Mouse (Mus musculus): ENCODE results near the gene Olfr33. TPM values are rescaled to one million over a fixed set of nuclear protein-coding genes. Genes with fewer than 3 reads are reported as not detected.

Gene Olfr33
- polyA plus RNA-seq, 1 experiment from 2014 or later: not detected

DNA sequence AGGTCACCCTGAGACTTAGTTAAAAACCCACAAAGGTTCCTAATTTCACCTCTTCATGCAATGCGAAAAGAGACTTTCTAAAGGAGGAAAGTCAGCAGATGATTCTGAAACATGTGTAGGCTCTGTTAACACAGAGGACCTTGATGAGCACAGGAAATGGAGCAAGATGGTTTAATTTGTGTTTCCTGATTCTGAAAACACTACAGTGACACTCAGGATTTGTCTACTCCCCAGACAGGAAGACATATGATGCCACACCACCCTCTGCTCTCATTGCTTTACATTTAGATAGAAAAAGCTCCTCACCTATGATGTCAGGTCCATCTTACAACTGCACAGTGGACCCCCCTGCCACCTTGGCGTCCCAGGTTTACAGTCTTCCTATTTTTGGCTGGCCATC lies 42.6 kb downstream of the Olfr33 start:
- no peak overlapping the region for H3K4me3 ChIP-seq (replicated peaks)
- no peaks in the 10 kb centered on the region for H3K4me1 ChIP-seq (replicated peaks)
- H3K9ac ChIP-seq (replicated peaks): no peak overlapping the region
- H3K27me3 ChIP-seq: no peaks in the 10 kb centered on the region
- ATAC-seq (ENCODE audit: insufficient number of reproducible peaks, insufficient read depth, low FRiP score, low TSS enrichment, low read depth): no peak
- no peak overlapping the region for H3K27ac ChIP-seq
- H3K9me3 ChIP-seq: no peaks in the 10 kb centered on the region
- no peak overlapping the region for H3K4me2 ChIP-seq
- H3K36me3 ChIP-seq: peaks cover 5% of the 10 kb centered on the region; the same call in 1 of the 2 replicates
- 85% methylated on average over 2 of the region's 2 CpGs for WGBS

DNA sequence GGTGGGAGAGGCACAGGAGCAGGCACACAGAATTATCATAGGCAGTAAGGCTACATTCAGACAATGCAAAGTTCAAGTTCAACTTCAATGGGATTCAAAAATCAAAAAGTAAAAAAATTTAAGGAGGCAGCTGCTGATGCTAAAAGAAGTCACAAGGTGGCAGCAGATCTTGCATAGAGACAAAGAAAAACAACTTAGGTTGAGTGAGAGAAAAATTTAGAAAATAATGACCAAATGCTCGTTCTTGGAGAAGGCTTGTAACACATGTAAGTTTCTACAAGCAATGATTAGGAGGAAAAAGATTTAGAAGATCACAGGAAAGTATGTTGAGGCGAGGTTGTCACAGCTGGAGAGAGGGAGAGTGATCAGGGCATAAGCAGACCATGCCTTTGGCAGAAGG lies 53.5 kb downstream of the Olfr33 start:
- H3K27me3 ChIP-seq: no peaks in the 10 kb centered on the region
- H3K4me2 ChIP-seq: no peak overlapping the region
- 48% methylated on average over 2 of the region's 2 CpGs for WGBS
- H3K27ac ChIP-seq: no peak overlapping the region
- no peaks in the 10 kb centered on the region for H3K36me3 ChIP-seq
- no peak overlapping the region for H3K4me3 ChIP-seq (replicated peaks)
- no peak for ATAC-seq (ENCODE audit: insufficient number of reproducible peaks, insufficient read depth, low FRiP score, low TSS enrichment, low read depth)
- H3K9ac ChIP-seq (replicated peaks): no peak overlapping the region
- H3K9me3 ChIP-seq: no peaks in the 10 kb centered on the region
- no peaks in the 10 kb centered on the region for H3K4me1 ChIP-seq (replicated peaks)

DNA sequence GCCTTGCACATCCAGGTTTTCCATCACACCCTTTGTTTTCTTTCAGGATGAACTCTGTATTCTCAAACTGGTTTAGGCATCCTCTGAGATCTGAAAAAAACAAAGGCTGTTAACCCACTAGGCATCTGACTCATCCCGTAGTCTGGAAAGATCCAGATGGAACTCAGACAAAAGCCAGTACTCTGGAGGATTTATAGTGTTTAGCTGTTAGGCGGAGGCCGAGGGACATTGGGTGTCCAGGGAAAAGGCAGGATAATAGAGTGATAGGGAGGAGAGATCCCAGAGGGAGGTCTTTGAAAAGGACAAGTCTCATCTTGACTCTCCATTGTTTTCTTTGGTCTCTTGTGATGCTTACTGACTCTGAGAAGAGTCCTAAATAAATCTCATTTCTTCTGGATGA lies 54.3 kb downstream of the Olfr33 start, which contains the start of gene Olfr556:
Olfr556 (plus strand) TSS at position 301 of the 400 bp plus-strand sequence.
- H3K4me1 ChIP-seq (replicated peaks): no peaks in the 10 kb centered on the region
- H3K9ac ChIP-seq (replicated peaks): no peak within 1 kb of the TSS
- no peak for ATAC-seq (ENCODE audit: insufficient number of reproducible peaks, insufficient read depth, low FRiP score, low TSS enrichment, low read depth)
- H3K4me3 ChIP-seq (replicated peaks): no peak within 1 kb of the TSS
- no peak within 1 kb of the TSS for H3K4me2 ChIP-seq
- H3K27ac ChIP-seq: no peak within 1 kb of the TSS
- no peaks in the 10 kb centered on the region for H3K9me3 ChIP-seq
- H3K27me3 ChIP-seq: no peaks in the 10 kb centered on the region
- 65% methylated on average over 3 of the region's 3 CpGs for WGBS
- no peaks in the 10 kb centered on the region for H3K36me3 ChIP-seq

Other genes starting within 250 kb of the Olfr33 start
- 0.24 and 0.33 TPM in 2 replicates for gene Olfr543, start 237.4 kb downstream of the Olfr33 start, polyA plus RNA-seq (2016; fragmentation: Nextera tagmentation; extraction: Ambion mirVana)
- gene Olfr544, start 230.8 kb downstream of the Olfr33 start, polyA plus RNA-seq (2016; fragmentation: Nextera tagmentation; extraction: Ambion mirVana): not detected in 2 replicates
- 0.09 TPM in 1 of 2 replicates, not detected in the other for gene Olfr545, start 219.5 kb downstream of the Olfr33 start, polyA plus RNA-seq (2016; fragmentation: Nextera tagmentation; extraction: Ambion mirVana)
- gene Olfr547, start 184.3 kb downstream of the Olfr33 start, polyA plus RNA-seq (2016; fragmentation: Nextera tagmentation; extraction: Ambion mirVana): not detected in 2 replicates
- gene Olfr548-ps1, start 178.2 kb downstream of the Olfr33 start, polyA plus RNA-seq (2016; fragmentation: Nextera tagmentation; extraction: Ambion mirVana): not detected in 2 replicates
- gene Olfr549, start 169.2 kb downstream of the Olfr33 start, polyA plus RNA-seq (2016; fragmentation: Nextera tagmentation; extraction: Ambion mirVana): not detected in 2 replicates
- gene Trim21, start 153.6 kb downstream of the Olfr33 start, polyA plus RNA-seq (2016; fragmentation: Nextera tagmentation; extraction: Ambion mirVana): 0.44 and 0.59 TPM in 2 replicates
- gene Olfr550, start 147.6 kb downstream of the Olfr33 start, polyA plus RNA-seq (2016; fragmentation: Nextera tagmentation; extraction: Ambion mirVana): not detected in 2 replicates
- gene Olfr551, start 127.2 kb downstream of the Olfr33 start, polyA plus RNA-seq (2016; fragmentation: Nextera tagmentation; extraction: Ambion mirVana): not detected in 2 replicates
- not detected in 2 replicates for gene Olfr552, start 121.3 kb downstream of the Olfr33 start, polyA plus RNA-seq (2016; fragmentation: Nextera tagmentation; extraction: Ambion mirVana)
- gene Olfr553, start 100.9 kb downstream of the Olfr33 start, polyA plus RNA-seq (2016; fragmentation: Nextera tagmentation; extraction: Ambion mirVana): not detected in 2 replicates
- gene Olfr554, start 80.6 kb downstream of the Olfr33 start, polyA plus RNA-seq (2016; fragmentation: Nextera tagmentation; extraction: Ambion mirVana): not detected in 2 replicates
- gene Olfr555, start 60.2 kb downstream of the Olfr33 start, polyA plus RNA-seq (2016; fragmentation: Nextera tagmentation; extraction: Ambion mirVana): not detected in 2 replicates
- not detected in 2 replicates for gene Olfr556, start 54.2 kb downstream of the Olfr33 start, polyA plus RNA-seq (2016; fragmentation: Nextera tagmentation; extraction: Ambion mirVana)
- 14.9 and 15.0 TPM in 2 replicates for gene Trim68, start 31.7 kb downstream of the Olfr33 start, polyA plus RNA-seq (2016; fragmentation: Nextera tagmentation; extraction: Ambion mirVana)
- gene Olfr557, start 23.2 kb downstream of the Olfr33 start, polyA plus RNA-seq (2016; fragmentation: Nextera tagmentation; extraction: Ambion mirVana): not detected in 2 replicates
- not detected in 2 replicates for gene Olfr558, start 16.9 kb downstream of the Olfr33 start, polyA plus RNA-seq (2016; fragmentation: Nextera tagmentation; extraction: Ambion mirVana)
- not detected in 2 replicates for gene Olfr559, start 8.4 kb upstream of the Olfr33 start, polyA plus RNA-seq (2016; fragmentation: Nextera tagmentation; extraction: Ambion mirVana)
- gene Olfr560, start 40.3 kb upstream of the Olfr33 start, polyA plus RNA-seq (2016; fragmentation: Nextera tagmentation; extraction: Ambion mirVana): not detected in 2 replicates
- gene Olfr78, start 40.4 kb upstream of the Olfr33 start, polyA plus RNA-seq (2016; fragmentation: Nextera tagmentation; extraction: Ambion mirVana): not detected in 2 replicates
- gene Olfr561, start 52.2 kb upstream of the Olfr33 start, polyA plus RNA-seq (2016; fragmentation: Nextera tagmentation; extraction: Ambion mirVana): not detected in 2 replicates
- gene Olfr564, start 84.4 kb upstream of the Olfr33 start, polyA plus RNA-seq (2016; fragmentation: Nextera tagmentation; extraction: Ambion mirVana): not detected in 2 replicates
- not detected in 2 replicates for gene Olfr566, start 139.7 kb upstream of the Olfr33 start, polyA plus RNA-seq (2016; fragmentation: Nextera tagmentation; extraction: Ambion mirVana)
- gene Olfr568, start 158.1 kb upstream of the Olfr33 start, polyA plus RNA-seq (2016; fragmentation: Nextera tagmentation; extraction: Ambion mirVana): not detected in 2 replicates
- not detected in 2 replicates for gene Olfr569, start 171.8 kb upstream of the Olfr33 start, polyA plus RNA-seq (2016; fragmentation: Nextera tagmentation; extraction: Ambion mirVana)
- not detected in 2 replicates for gene Olfr570, start 175.5 kb upstream of the Olfr33 start, polyA plus RNA-seq (2016; fragmentation: Nextera tagmentation; extraction: Ambion mirVana)
- not detected in 2 replicates for gene Olfr571, start 198.5 kb upstream of the Olfr33 start, polyA plus RNA-seq (2016; fragmentation: Nextera tagmentation; extraction: Ambion mirVana)
- gene Olfr572, start 205.3 kb upstream of the Olfr33 start, polyA plus RNA-seq (2016; fragmentation: Nextera tagmentation; extraction: Ambion mirVana): not detected in 2 replicates
- not detected in 2 replicates for gene Olfr573-ps1, start 223.5 kb upstream of the Olfr33 start, polyA plus RNA-seq (2016; fragmentation: Nextera tagmentation; extraction: Ambion mirVana)
- not detected in 2 replicates for gene Olfr574, start 229.4 kb upstream of the Olfr33 start, polyA plus RNA-seq (2016; fragmentation: Nextera tagmentation; extraction: Ambion mirVana)
- not detected in 2 replicates for gene Olfr575, start 239.7 kb upstream of the Olfr33 start, polyA plus RNA-seq (2016; fragmentation: Nextera tagmentation; extraction: Ambion mirVana)
- not detected in 2 replicates for gene Olfr576, start 243.6 kb upstream of the Olfr33 start, polyA plus RNA-seq (2016; fragmentation: Nextera tagmentation; extraction: Ambion mirVana)